Mouse (Mus musculus) hindbrain, embryonic 16.5 days (tissue): Measurements from ENCODE around the gene Gm3239. TPM values are rescaled to one million over a fixed set of nuclear protein-coding genes. Genes with fewer than 3 reads are reported as not detected.
"Not testable (repeated sequence)": the region's sequence is repeated elsewhere in the genome, so short reads cannot be mapped to it uniquely, and the experiment has no call there.

Experiments
- ATAC-seq: fragments of 200-750 bp; cut with Nextera tagmentation; 2 replicates; pipeline ENCODE4 v1.8.0; 2017; ENCODE audit warnings: moderate TSS enrichment, moderate library complexity
- H3K27ac ChIP-seq: fragments of 300-500 bp; sonication (generic); 2 replicates; pipeline ENCODE4 v1.5.1; 2014; ENCODE audit warnings: low read depth, mild to moderate bottlenecking, control low read depth, low read length, moderate library complexity
- H3K27me3 ChIP-seq: fragments of 300-500 bp; sonication (generic); replicated peaks from 2 replicates; pipeline ENCODE4 v1.6.1; 2014; ENCODE audit warnings: low read length; ENCODE audit not compliant: control insufficient read depth, insufficient read depth
- H3K36me3 ChIP-seq: fragments of 300-500 bp; sonication (generic); 2 replicates; pipeline ENCODE4 v1.6.1; 2014; ENCODE audit warnings: mild to moderate bottlenecking, low read length, moderate library complexity, mixed read lengths; ENCODE audit not compliant: control insufficient read depth, insufficient read depth
- H3K4me1 ChIP-seq: fragments of 300-500 bp; sonication (generic); 2 replicates; pipeline ENCODE4 v1.6.1; 2014; ENCODE audit warnings: low read depth, low read length; ENCODE audit not compliant: control insufficient read depth, insufficient read depth
- H3K4me2 ChIP-seq: fragments of 300-500 bp; sonication (generic); 2 replicates; pipeline ENCODE4 v1.6.1; 2014; ENCODE audit warnings: mild to moderate bottlenecking, low read length, control low read depth, moderate library complexity
- H3K4me3 ChIP-seq: fragments of 300-500 bp; sonication (generic); 2 replicates; pipeline ENCODE4 v1.5.1; 2014; ENCODE audit warnings: mild to moderate bottlenecking, low read length, control low read depth, moderate library complexity
- H3K9ac ChIP-seq: fragments of 300-500 bp; sonication (generic); 2 replicates; pipeline ENCODE4 v1.6.1; 2014; ENCODE audit warnings: low read depth, mild to moderate bottlenecking, control low read depth, low read length, moderate library complexity
- H3K9me3 ChIP-seq: fragments of 300-500 bp; sonication (generic); 2 replicates; pipeline ENCODE4 v1.6.1; 2014; ENCODE audit warnings: mild to moderate bottlenecking, low read length, moderate library complexity; ENCODE audit not compliant: control insufficient read depth
- WGBS: fragments of 180-500 bp; shearing (Covaris S2); extraction: QIAGEN DNeasy Blood & Tissue Kit; methylation state at CpG from one replicate; pipeline ENCODE4 v1.1.7; 2014; 5-methylcytosine and 5-hydroxymethylcytosine counted together
- polyA plus RNA-seq: library from polyadenylated mRNA; unstranded; fragments of >200 nt; fragmentation: Nextera tagmentation; extraction: Ambion mirVana; gene quantifications from 2 replicates; pipeline ENCODE4 v1.2.1, GENCODE M21; 2015

The Gm3239 gene
- 1.6 and 2.0 TPM in 2 replicates for polyA plus RNA-seq

- not testable (repeated sequence) for H3K4me1 ChIP-seq, ATAC-seq, H3K27me3 ChIP-seq, H3K36me3 ChIP-seq, H3K4me2 ChIP-seq, H3K27ac ChIP-seq, H3K9ac ChIP-seq, H3K9me3 ChIP-seq, H3K4me3 ChIP-seq
- no CpG with 5 or more reads among the region's 2 CpGs for WGBS
These were observed at the start of gene Gm3239 for GRCm38 (mm10) chr14:4663892-4664291. Gene Gm3239 (plus strand): TSS chr14:4664192.

DNA sequence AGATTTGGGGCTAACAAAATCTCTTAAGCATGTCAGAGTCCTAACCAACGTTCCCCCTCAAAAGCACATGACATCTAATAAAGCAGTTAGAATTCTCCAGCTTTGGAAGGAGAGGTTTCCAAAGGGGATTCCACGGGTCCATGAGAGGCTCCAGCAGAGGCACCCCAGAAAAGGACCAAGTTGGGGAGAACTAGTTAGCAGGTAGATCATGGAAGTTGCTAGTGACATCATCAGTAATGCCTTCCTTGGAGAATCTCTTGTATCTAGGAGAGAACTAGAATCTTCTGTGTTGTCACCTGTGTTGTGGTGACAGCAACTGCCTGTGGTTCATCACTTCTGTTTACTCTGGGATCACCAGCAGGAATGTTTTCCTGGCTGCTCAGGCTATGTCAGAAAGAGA is 31.9 kb upstream of the Gm3239 start, which contains the start of gene Gm8159:
TSS of gene Gm8159 (plus strand) at position 301 of the 400 bp plus-strand sequence.
- H3K4me1 ChIP-seq, H3K27me3 ChIP-seq, ATAC-seq, H3K9ac ChIP-seq, H3K27ac ChIP-seq, H3K4me2 ChIP-seq, H3K36me3 ChIP-seq, H3K9me3 ChIP-seq, H3K4me3 ChIP-seq: not testable (repeated sequence)
- no CpG with 5 or more reads among the region's 2 CpGs for WGBS

DNA sequence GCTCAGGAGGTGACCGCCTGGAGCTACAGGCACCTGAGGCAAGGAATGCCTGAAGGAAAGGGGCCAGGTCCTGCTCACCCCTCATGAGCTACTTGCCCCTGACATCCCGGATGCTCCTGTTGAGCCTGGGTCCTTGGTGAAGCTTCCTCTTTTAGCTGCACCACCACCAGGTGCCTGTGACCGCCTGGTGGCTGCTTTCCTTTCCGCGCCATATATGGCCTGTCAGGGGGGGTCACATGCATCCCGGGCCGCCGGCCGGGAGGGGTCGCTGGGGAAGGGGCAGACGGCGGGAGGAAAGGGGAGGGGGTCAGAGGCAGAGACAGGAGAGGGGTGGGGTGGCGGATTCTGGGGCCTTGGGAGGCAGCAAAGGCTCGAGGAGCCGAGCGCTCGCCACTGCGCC is 14.7 kb upstream of the Gm3239 start:
- H3K27ac ChIP-seq, H3K36me3 ChIP-seq, H3K27me3 ChIP-seq, H3K9me3 ChIP-seq, H3K4me1 ChIP-seq, ATAC-seq: not testable (repeated sequence)
- Histone ChIP-seq H3K9ac (peak overlapping the region; percentile 35; the same call in 1 of the 2 replicates), H3K4me2 (peak overlapping the region; percentile 59), H3K4me3 (peak overlapping the region; percentile 37)
- WGBS: under 1% methylated on average over 15 of the region's 18 CpGs

- ATAC-seq, H3K36me3 ChIP-seq, H3K4me3 ChIP-seq, H3K4me2 ChIP-seq, H3K9me3 ChIP-seq, H3K27ac ChIP-seq, H3K4me1 ChIP-seq, H3K9ac ChIP-seq, H3K27me3 ChIP-seq: not testable (repeated sequence)
- WGBS: 0% methylated on average over 2 of the region's 9 CpGs
These were observed 13.7 kb upstream of the Gm3239 start for GRCm38 (mm10) chr14:4650324-4650723.

- H3K36me3 ChIP-seq: not testable (repeated sequence)
These were observed 44.9 kb downstream of the Gm3239 start, which contains the start of gene Gm7876 for GRCm38 (mm10) chr14:4708938-4709337. Gene Gm7876 (plus strand): TSS chr14:4709238.

More at GRCm38 (mm10) chr14:4708938-4709337, 44.9 kb downstream of the Gm3239 start, which contains the start of gene Gm7876:
- H3K9ac ChIP-seq, H3K9me3 ChIP-seq, ATAC-seq, H3K27me3 ChIP-seq, H3K4me3 ChIP-seq, H3K4me2 ChIP-seq, H3K4me1 ChIP-seq, H3K27ac ChIP-seq: not testable (repeated sequence)
- WGBS: 91% methylated on average over 1 of the region's 2 CpGs

Other genes starting within 250 kb of the Gm3239 start
- 6.0 and 7.4 TPM in 2 replicates for gene Gm3164, start 248.7 kb upstream of the Gm3239 start, polyA plus RNA-seq
- 1.4 and 3.6 TPM in 2 replicates for gene Gm3173, start 233.2 kb upstream of the Gm3239 start, polyA plus RNA-seq
- gene Gm3182, start 182.4 kb upstream of the Gm3239 start, polyA plus RNA-seq: not detected in 2 replicates
- gene Gm3047, start 108.8 kb upstream of the Gm3239 start, polyA plus RNA-seq: not detected in 2 replicates
- not detected in 2 replicates for gene Gm8159, start 31.8 kb upstream of the Gm3239 start, polyA plus RNA-seq
- not detected in 2 replicates for gene Gm7876, start 45.0 kb downstream of the Gm3239 start, polyA plus RNA-seq
- gene Gm3252, start 62.6 kb downstream of the Gm3239 start, polyA plus RNA-seq: 3.0 and 3.8 TPM in 2 replicates
- not detected in 2 replicates for gene Gm9602, start 112.1 kb downstream of the Gm3239 start, polyA plus RNA-seq
- gene Gm3269, start 173.9 kb downstream of the Gm3239 start, polyA plus RNA-seq: not detected in 2 replicates
- gene Gm3264, start 191.4 kb downstream of the Gm3239 start, polyA plus RNA-seq: 3.1 and 3.6 TPM in 2 replicates
- gene Gm3278, start 228.2 kb downstream of the Gm3239 start, polyA plus RNA-seq: not detected in 2 replicates